Mouse (Mus musculus): ENCODE measurements around the gene Dnajc7. TPM values are rescaled to one million over a fixed set of nuclear protein-coding genes. Genes with fewer than 3 reads are reported as not detected.
A peak's percentile ranks its signal among the peaks of the same experiment; 100 is the strongest.
"Not testable (repeated sequence)": the region's sequence is repeated elsewhere in the genome, so short reads cannot be mapped to it uniquely, and the experiment has no call there.

The Dnajc7 gene
- total RNA-seq (2014; rRNA removed), result 67.1 and 75.9 TPM in 2 replicates
- polyA plus RNA-seq (2015; fragmentation: Nextera tagmentation; extraction: Ambion mirVana), result 228 and 234 TPM in 2 replicates

DNA sequence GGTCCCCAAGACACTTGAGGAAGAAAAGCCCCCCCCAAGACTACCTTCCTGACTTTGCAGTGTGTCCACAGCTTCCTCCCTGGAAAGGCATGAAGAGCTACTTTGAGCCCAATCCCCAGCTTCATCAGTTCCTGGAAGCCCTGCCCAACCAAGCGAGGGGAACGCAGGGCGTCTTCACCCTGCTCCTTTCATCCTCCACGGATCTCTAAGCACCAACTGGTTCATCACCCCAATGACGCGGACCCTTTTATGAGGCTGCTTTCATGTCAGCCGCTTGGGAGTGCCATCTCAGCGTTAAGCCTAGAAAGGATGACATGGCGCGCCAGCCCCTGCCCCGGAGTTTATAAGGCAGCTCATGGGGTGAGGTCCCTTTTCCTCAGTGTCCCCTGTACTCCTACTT lies at the start of gene Dnajc7:
Dnajc7 (minus strand) TSS at position 187 of the 400 bp plus-strand sequence.
- DNase-seq (ENCODE audit: low spot score) (peak; percentile 76), ATAC-seq (ENCODE audit: low FRiP score) (peak; percentile 44)
- TF ChIP-seq CTCF (IDR thresholded peaks at IDR 0.05), result no peak
- Histone ChIP-seq H3K4me3 (ENCODE audit: low read depth, low read length) (peak within 1 kb of the TSS; percentile 94), H3K9me3 (ENCODE audit: low read length) (no peaks in the 10 kb centered on the region), H3K4me1 (ENCODE audit: insufficient read depth, low read length) (peaks cover 4% of the 10 kb centered on the region), H3K4me2 (ENCODE audit: low read depth, low read length, poor library complexity, severe bottlenecking) (peak within 1 kb of the TSS; percentile 83), H3K36me3 (ENCODE audit: insufficient read depth, low read length) (peaks cover 2% of the 10 kb centered on the region; the same call in 1 of the 2 replicates), H3K9ac (replicated peaks; ENCODE audit: low read length, poor library complexity, severe bottlenecking) (peak within 1 kb of the TSS; percentile 93), H3K27ac (ENCODE audit: low read depth, low read length) (peak within 1 kb of the TSS; percentile 95), H3K27me3 (ENCODE audit: insufficient read depth, low read length) (no peaks in the 10 kb centered on the region)
- 2% methylated on average over 11 of the region's 11 CpGs for WGBS

DNA sequence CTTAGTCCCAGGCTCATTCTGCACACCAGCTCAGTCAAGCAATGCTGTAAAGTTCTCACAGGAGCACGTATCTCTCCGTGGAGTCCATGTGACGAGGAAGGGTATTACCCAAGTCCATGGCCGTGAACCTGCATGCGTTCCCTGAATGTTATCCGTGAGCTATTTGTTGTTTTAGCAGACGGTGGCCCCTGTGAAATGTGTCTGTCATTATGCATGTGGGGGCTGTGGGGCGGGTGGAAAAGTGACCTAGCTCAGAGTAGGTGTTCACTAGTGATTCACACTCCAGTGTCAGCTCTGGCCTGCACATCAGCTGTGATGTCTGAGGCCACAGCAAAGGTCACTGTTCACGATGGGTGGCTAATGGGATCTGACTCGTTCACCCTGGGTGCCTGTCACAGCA lies 39.8 kb upstream of the Dnajc7 start:
- Histone ChIP-seq H3K9me3 (ENCODE audit: low read length) (no peaks in the 10 kb centered on the region), H3K27ac (ENCODE audit: low read depth, low read length) (no peak overlapping the region), H3K4me2 (ENCODE audit: low read depth, low read length, poor library complexity, severe bottlenecking) (no peak overlapping the region), H3K4me3 (ENCODE audit: low read depth, low read length) (no peak overlapping the region), H3K4me1 (ENCODE audit: insufficient read depth, low read length) (no peaks in the 10 kb centered on the region), H3K9ac (replicated peaks; ENCODE audit: low read length, poor library complexity, severe bottlenecking) (no peak overlapping the region), H3K27me3 (ENCODE audit: insufficient read depth, low read length) (no peaks in the 10 kb centered on the region), H3K36me3 (ENCODE audit: insufficient read depth, low read length) (no peaks in the 10 kb centered on the region)
- no peak for DNase-seq (ENCODE audit: low spot score)
- TF ChIP-seq CTCF (IDR thresholded peaks at IDR 0.05), result no peak
- WGBS, result 70% methylated on average over 10 of the region's 10 CpGs
- no peak for ATAC-seq (ENCODE audit: low FRiP score)

DNA sequence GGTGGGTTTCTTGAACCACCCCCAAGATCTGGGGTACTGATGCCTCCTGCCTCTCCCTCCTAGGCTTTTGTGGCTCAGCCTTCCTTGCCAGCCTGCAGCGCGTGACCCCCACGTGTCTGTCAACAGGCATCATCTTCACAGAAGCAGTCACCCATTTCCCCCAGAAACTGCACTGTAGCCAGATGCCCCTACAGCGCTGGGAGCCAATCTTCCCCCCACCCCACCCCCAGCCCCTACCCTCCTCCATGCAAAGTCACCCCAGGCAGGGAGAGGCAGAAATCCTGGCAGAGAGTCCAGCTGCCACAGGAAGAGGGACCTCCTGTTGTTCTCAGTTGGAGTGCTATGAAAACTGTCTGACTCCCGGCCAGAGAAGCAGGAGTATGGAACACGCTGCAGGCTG lies 36.5 kb upstream of the Dnajc7 start:
- no peak overlapping the region for H3K27ac ChIP-seq (ENCODE audit: low read depth, low read length)
- DNase-seq (ENCODE audit: low spot score) (peak; percentile 67), ATAC-seq (ENCODE audit: low FRiP score) (no peak)
- no peak overlapping the region for H3K9ac ChIP-seq (replicated peaks; ENCODE audit: low read length, poor library complexity, severe bottlenecking)
- TF ChIP-seq CTCF (IDR thresholded peaks at IDR 0.05), result no peak
- no peaks in the 10 kb centered on the region for H3K36me3 ChIP-seq (ENCODE audit: insufficient read depth, low read length)
- 11% methylated on average over 6 of the region's 6 CpGs for WGBS
- no peak overlapping the region for H3K4me3 ChIP-seq (ENCODE audit: low read depth, low read length)
- no peaks in the 10 kb centered on the region for H3K27me3 ChIP-seq (ENCODE audit: insufficient read depth, low read length)
- no peak overlapping the region for H3K4me2 ChIP-seq (ENCODE audit: low read depth, low read length, poor library complexity, severe bottlenecking)
- H3K4me1 ChIP-seq (ENCODE audit: insufficient read depth, low read length), result no peaks in the 10 kb centered on the region
- H3K9me3 ChIP-seq (ENCODE audit: low read length), result no peaks in the 10 kb centered on the region

DNA sequence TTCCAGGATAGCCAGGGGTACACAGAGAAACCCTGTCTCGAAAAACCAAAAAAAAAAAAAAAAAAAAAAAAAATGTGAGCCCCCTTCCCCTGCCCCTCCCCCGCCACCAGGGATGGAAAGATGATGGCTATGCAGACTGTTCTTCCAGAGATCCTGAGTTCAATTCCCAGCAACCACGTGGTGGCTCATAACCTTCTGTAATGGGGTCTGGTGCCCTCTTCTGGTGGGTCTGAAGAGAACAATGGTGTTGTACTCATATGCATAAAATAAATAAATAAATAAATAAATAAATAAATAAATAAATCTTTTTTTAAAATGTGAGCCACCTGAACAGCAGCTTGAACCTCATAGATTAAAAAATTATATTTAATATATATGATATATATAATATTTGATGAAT lies 35.6 kb upstream of the Dnajc7 start:
- not testable (repeated sequence) for H3K27me3 ChIP-seq (ENCODE audit: insufficient read depth, low read length); H3K27ac ChIP-seq (ENCODE audit: low read depth, low read length); DNase-seq (ENCODE audit: low spot score); H3K9me3 ChIP-seq (ENCODE audit: low read length); H3K36me3 ChIP-seq (ENCODE audit: insufficient read depth, low read length); H3K9ac ChIP-seq (replicated peaks; ENCODE audit: low read length, poor library complexity, severe bottlenecking); H3K4me2 ChIP-seq (ENCODE audit: low read depth, low read length, poor library complexity, severe bottlenecking); H3K4me3 ChIP-seq (ENCODE audit: low read depth, low read length); H3K4me1 ChIP-seq (ENCODE audit: insufficient read depth, low read length); ATAC-seq (ENCODE audit: low FRiP score)
- 52% methylated on average over 2 of the region's 3 CpGs for WGBS
- peak; percentile 42 for TF ChIP-seq CTCF (IDR thresholded peaks at IDR 0.05)

DNA sequence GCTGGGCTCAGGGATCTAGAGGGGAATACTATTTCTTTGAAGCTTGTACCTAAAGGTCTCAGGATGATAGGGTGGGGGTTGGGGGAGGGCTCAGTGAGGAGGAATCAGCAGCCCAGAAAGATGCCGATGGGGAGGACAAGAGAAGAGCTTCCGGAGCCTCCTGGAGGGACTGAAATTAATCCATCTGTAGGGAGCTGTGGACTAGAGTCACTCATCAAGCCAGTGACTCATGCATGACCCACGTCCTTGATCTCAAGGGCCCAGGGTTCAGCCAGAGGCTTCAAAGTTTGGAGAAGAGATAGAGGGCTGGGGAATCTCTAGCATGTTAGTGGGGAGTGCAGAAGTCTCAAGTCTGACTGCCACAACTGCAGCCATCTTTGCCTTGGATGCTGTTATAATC lies 31.8 kb upstream of the Dnajc7 start:
- no peak overlapping the region for H3K9ac ChIP-seq (replicated peaks; ENCODE audit: low read length, poor library complexity, severe bottlenecking)
- no peaks in the 10 kb centered on the region for H3K9me3 ChIP-seq (ENCODE audit: low read length)
- DNase-seq (ENCODE audit: low spot score), result no peak
- no peak for ATAC-seq (ENCODE audit: low FRiP score)
- H3K4me1 ChIP-seq (ENCODE audit: insufficient read depth, low read length), result no peaks in the 10 kb centered on the region
- no peak overlapping the region for H3K4me3 ChIP-seq (ENCODE audit: low read depth, low read length)
- no peaks in the 10 kb centered on the region for H3K36me3 ChIP-seq (ENCODE audit: insufficient read depth, low read length)
- TF ChIP-seq CTCF (IDR thresholded peaks at IDR 0.05), result no peak
- 7% methylated on average over 3 of the region's 3 CpGs for WGBS
- no peak overlapping the region for H3K4me2 ChIP-seq (ENCODE audit: low read depth, low read length, poor library complexity, severe bottlenecking)
- no peak overlapping the region for H3K27ac ChIP-seq (ENCODE audit: low read depth, low read length)
- peaks cover 5% of the 10 kb centered on the region for H3K27me3 ChIP-seq (ENCODE audit: insufficient read depth, low read length)

DNA sequence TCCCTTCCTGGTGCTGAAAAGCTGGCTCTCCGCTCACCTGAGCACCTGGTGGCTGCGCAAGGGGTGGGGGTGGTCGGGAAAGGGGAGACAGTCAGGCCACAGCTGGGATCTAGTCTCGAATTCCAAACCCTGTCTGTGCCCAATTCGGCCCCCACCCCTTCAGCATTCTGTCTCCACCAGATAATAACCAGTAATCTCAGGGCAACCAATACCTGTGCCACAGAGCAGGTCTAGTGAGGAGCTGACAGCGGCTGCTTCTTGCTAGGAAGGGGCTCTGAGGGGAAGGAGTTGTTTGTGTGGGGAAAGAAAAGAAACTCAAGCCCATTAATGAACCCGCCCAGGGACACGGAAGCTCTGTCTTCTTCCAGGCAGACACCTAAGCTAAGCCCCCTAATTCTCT lies 31.2 kb upstream of the Dnajc7 start:
- Histone ChIP-seq H3K9me3 (ENCODE audit: low read length) (no peaks in the 10 kb centered on the region), H3K4me1 (ENCODE audit: insufficient read depth, low read length) (no peaks in the 10 kb centered on the region), H3K4me3 (ENCODE audit: low read depth, low read length) (no peak overlapping the region), H3K36me3 (ENCODE audit: insufficient read depth, low read length) (no peaks in the 10 kb centered on the region), H3K9ac (replicated peaks; ENCODE audit: low read length, poor library complexity, severe bottlenecking) (no peak overlapping the region), H3K27ac (ENCODE audit: low read depth, low read length) (no peak overlapping the region), H3K4me2 (ENCODE audit: low read depth, low read length, poor library complexity, severe bottlenecking) (no peak overlapping the region), H3K27me3 (ENCODE audit: insufficient read depth, low read length) (peaks cover 5% of the 10 kb centered on the region)
- DNase-seq (ENCODE audit: low spot score) (no peak), ATAC-seq (ENCODE audit: low FRiP score) (no peak)
- 14% methylated on average over 8 of the region's 8 CpGs for WGBS
- TF ChIP-seq CTCF (IDR thresholded peaks at IDR 0.05), result no peak
